Comparison of ENCODE assay signal across 8 mouse cellular contexts in genomic region chr10:79704970-79705360, GRCm38 (mm10). TPM values are rescaled to one million over a fixed set of nuclear protein-coding genes. Genes with fewer than 3 reads are reported as not detected.
DNase-seq lines count a peak whose midpoint lies in the region; ATAC-seq and TF ChIP-seq lines count a peak whose summit lies in the region.

No protein-coding gene starts in this region.

- no peak for TF ChIP-seq EP300 in ES-Bruce4 (IDR thresholded peaks at IDR 0.05; ENCODE audit: insufficient read depth, low read depth, low read length)
- TF ChIP-seq EP300 in liver, embryonic 14.5 days (IDR thresholded peaks at IDR 0.05; ENCODE audit: low read depth), result no peak

- 4% methylated on average over 10 of the region's 10 CpGs for WGBS in heart, embryonic 11.5 days (ENCODE audit: insufficient replicate concordance)
- WGBS in forebrain, embryonic 14.5 days, result 7% methylated on average over 10 of the region's 10 CpGs
- under 1% methylated on average over 10 of the region's 10 CpGs for WGBS in liver, embryonic 14.5 days (ENCODE audit: insufficient replicate concordance)

- peak overlapping the region; percentile 93; the same call in 1 of the 2 replicates for H3K27ac ChIP-seq in heart, embryonic 11.5 days (ENCODE audit: low read depth, low read length)
- no peak overlapping the region for H3K27ac ChIP-seq in ES-Bruce4 (ENCODE audit: insufficient read depth, low read length)
- H3K27ac ChIP-seq in forebrain, embryonic 14.5 days (ENCODE audit: low read depth, low read length), result peak overlapping the region; percentile 6; the same call in 1 of the 2 replicates
- peak overlapping the region; percentile 98 for H3K27ac ChIP-seq in liver, embryonic 14.5 days

- peak overlapping the region; percentile 91 for H3K4me3 ChIP-seq in heart, embryonic 11.5 days (ENCODE audit: low read depth, low read length)
- peak overlapping the region; percentile 76 for H3K4me3 ChIP-seq in ES-Bruce4 (ENCODE audit: low read depth, low read length)
- H3K4me3 ChIP-seq in forebrain, embryonic 14.5 days (ENCODE audit: low read depth, low read length), result peak overlapping the region; percentile 82
- H3K4me3 ChIP-seq in liver, embryonic 14.5 days (ENCODE audit: insufficient read depth in 1 of 2, low read depth in 2 of 2, low read length in 2 of 2), result peak overlapping the region; percentile 86 to 100

- H3K4me2 ChIP-seq in heart, embryonic 11.5 days, result peak overlapping the region; percentile 79
- peak overlapping the region; percentile 87 for H3K4me2 ChIP-seq in forebrain, embryonic 14.5 days (ENCODE audit: low read length)
- H3K4me2 ChIP-seq in liver, embryonic 14.5 days (ENCODE audit: low read depth), result peak overlapping the region; percentile 100

- H3K9me3 ChIP-seq in heart, embryonic 11.5 days (replicated peaks; ENCODE audit: control insufficient read depth, low read length), result no peaks in the 10 kb centered on the region
- H3K9me3 ChIP-seq in ES-Bruce4 (replicated peaks; ENCODE audit: control insufficient read depth, insufficient read depth, low read length, poor library complexity, severe bottlenecking), result no peaks in the 10 kb centered on the region
- H3K9me3 ChIP-seq in forebrain, embryonic 14.5 days (replicated peaks; ENCODE audit: control insufficient read depth, low read length), result no peaks in the 10 kb centered on the region
- H3K9me3 ChIP-seq in liver, embryonic 14.5 days (ENCODE audit: control insufficient read depth, low read length), result no peaks in the 10 kb centered on the region

- peak overlapping the region; percentile 99 for H3K9ac ChIP-seq in heart, embryonic 11.5 days (ENCODE audit: low read depth, low read length)
- peak overlapping the region; percentile 85 for H3K9ac ChIP-seq in ES-Bruce4 (ENCODE audit: low read depth, poor library complexity, severe bottlenecking)
- peak overlapping the region; percentile 95 for H3K9ac ChIP-seq in forebrain, embryonic 14.5 days (ENCODE audit: low read length)
- H3K9ac ChIP-seq in liver, embryonic 14.5 days (replicated peaks), result peak overlapping the region; percentile 97

- H3K27me3 ChIP-seq in heart, embryonic 11.5 days (ENCODE audit: control insufficient read depth, insufficient read depth, low read length), result no peaks in the 10 kb centered on the region
- no peaks in the 10 kb centered on the region for H3K27me3 ChIP-seq in ES-Bruce4 (ENCODE audit: control insufficient read depth, insufficient read depth, low read length, poor library complexity, severe bottlenecking)
- H3K27me3 ChIP-seq in forebrain, embryonic 14.5 days (replicated peaks; ENCODE audit: control insufficient read depth, insufficient read depth, low read length), result no peaks in the 10 kb centered on the region
- H3K27me3 ChIP-seq in liver, embryonic 14.5 days (ENCODE audit: control insufficient read depth, insufficient read depth, low read length), result no peaks in the 10 kb centered on the region

- TF ChIP-seq CTCF in ES-Bruce4 (IDR thresholded peaks at IDR 0.05; ENCODE audit: low read depth, low read length), result no peak
- no peak for TF ChIP-seq CTCF in liver, embryonic 14.5 days (IDR thresholded peaks at IDR 0.05; ENCODE audit: low read depth)

- peaks cover 62% of the 10 kb centered on the region for H3K4me1 ChIP-seq in heart, embryonic 11.5 days (ENCODE audit: control insufficient read depth, insufficient read depth, low read length)
- peaks cover 2% of the 10 kb centered on the region for H3K4me1 ChIP-seq in ES-Bruce4 (ENCODE audit: control insufficient read depth, insufficient read depth, low read length)
- peaks cover 15% of the 10 kb centered on the region for H3K4me1 ChIP-seq in forebrain, embryonic 14.5 days (ENCODE audit: control insufficient read depth, insufficient read depth, low read length)
- peaks cover 24 to 49% of the 10 kb centered on the region in 2 experiments for H3K4me1 ChIP-seq in liver, embryonic 14.5 days (replicated peaks; ENCODE audit: control insufficient read depth in 2 of 2, insufficient read depth in 2 of 2, low read length in 1 of 2)

- peaks cover 8% of the 10 kb centered on the region for H3K36me3 ChIP-seq in heart, embryonic 11.5 days (ENCODE audit: control insufficient read depth, insufficient read depth, low read length)
- peaks cover 5% of the 10 kb centered on the region for H3K36me3 ChIP-seq in ES-Bruce4 (ENCODE audit: control insufficient read depth, insufficient read depth, low read length, poor library complexity, severe bottlenecking)
- H3K36me3 ChIP-seq in forebrain, embryonic 14.5 days (ENCODE audit: control insufficient read depth, insufficient read depth, low read length), result peaks cover 17% of the 10 kb centered on the region
- peaks cover 38% of the 10 kb centered on the region for H3K36me3 ChIP-seq in liver, embryonic 14.5 days (replicated peaks; ENCODE audit: control insufficient read depth, insufficient read depth, low read depth)

- no peak for DNase-seq in heart, adult 11 months
- no peak for DNase-seq in forebrain, embryonic 14.5 days (ENCODE audit: low spot score)
- no peak for DNase-seq in liver, embryonic 14.5 days (ENCODE audit: low read depth in 3 of 3, low spot score in 3 of 3)
- no peak for DNase-seq in right cerebral cortex, postnatal 10 days (ENCODE audit: low spot score in 2 of 2)
- no peak for DNase-seq in embryo, embryonic 10.5 days (ENCODE audit: low spot score)
- DNase-seq in adrenal gland, postnatal 36 days, result no peak

- no peak for TF ChIP-seq POLR2A in ES-Bruce4 (IDR thresholded peaks at IDR 0.05; ENCODE audit: insufficient read depth, low read length)

- ATAC-seq in heart, embryonic 11.5 days (replicated peaks; ENCODE audit: insufficient number of reproducible peaks, low FRiP score, low TSS enrichment), result no peak
- ATAC-seq in forebrain, embryonic 14.5 days, result no peak
- ATAC-seq in liver, embryonic 14.5 days (ENCODE audit: insufficient read depth), result no peak

RNA-seq across cellular contexts. Expression of gene Bsg, which starts 0.7 kb away (rescaled TPM):
- 1,233 and 1,252 TPM in 2 replicates for polyA plus RNA-seq in heart, embryonic 11.5 days (2014; fragmentation: Nextera tagmentation; extraction: Ambion mirVana)
- 445 and 449 TPM in 2 replicates for polyA plus RNA-seq in ES-Bruce4 (2011; ENCODE audit: insufficient read depth, insufficient read length, low read depth, missing spikeins)
- polyA plus RNA-seq in forebrain, embryonic 14.5 days (2014; fragmentation: Nextera tagmentation; extraction: Ambion mirVana), result 725 and 788 TPM in 2 replicates
- polyA plus RNA-seq in liver, embryonic 14.5 days (2012; rRNA removed), result 469 and 579 TPM in 2 replicates
- polyA plus RNA-seq in liver, embryonic 14.5 days (2014; fragmentation: Nextera tagmentation; extraction: Ambion mirVana), result 809 and 828 TPM in 2 replicates
- total RNA-seq in adrenal gland, postnatal 36 days (2021), result 100 to 1,000 TPM; 558 to 568 TPM

RNA-seq across cellular contexts. Expression of gene Hcn2, which starts 11.5 kb away (rescaled TPM):
- polyA plus RNA-seq in heart, embryonic 11.5 days (2014; fragmentation: Nextera tagmentation; extraction: Ambion mirVana), result 0.13 and 0.14 TPM in 2 replicates
- polyA plus RNA-seq in ES-Bruce4 (2011; ENCODE audit: insufficient read depth, insufficient read length, low read depth, missing spikeins), result 7.3 and 8.4 TPM in 2 replicates
- 0.32 and 0.56 TPM in 2 replicates for polyA plus RNA-seq in forebrain, embryonic 14.5 days (2014; fragmentation: Nextera tagmentation; extraction: Ambion mirVana)
- polyA plus RNA-seq in liver, embryonic 14.5 days (2012; rRNA removed), result 0.09 and 0.17 TPM in 2 replicates
- not detected in 2 replicates for polyA plus RNA-seq in liver, embryonic 14.5 days (2014; fragmentation: Nextera tagmentation; extraction: Ambion mirVana)
- 1 to 10 TPM; 4.3 to 6.0 TPM for total RNA-seq in adrenal gland, postnatal 36 days (2021)

RNA-seq across cellular contexts. Expression of gene Gzmm, which starts 16.1 kb away (rescaled TPM):
- 0.40 and 1.0 TPM in 2 replicates for polyA plus RNA-seq in heart, embryonic 11.5 days (2014; fragmentation: Nextera tagmentation; extraction: Ambion mirVana)
- 2.8 and 3.6 TPM in 2 replicates for polyA plus RNA-seq in ES-Bruce4 (2011; ENCODE audit: insufficient read depth, insufficient read length, low read depth, missing spikeins)
- polyA plus RNA-seq in forebrain, embryonic 14.5 days (2014; fragmentation: Nextera tagmentation; extraction: Ambion mirVana), result 1.4 and 1.5 TPM in 2 replicates
- polyA plus RNA-seq in liver, embryonic 14.5 days (2012; rRNA removed), result 0.13 TPM in 2 replicates
- polyA plus RNA-seq in liver, embryonic 14.5 days (2014; fragmentation: Nextera tagmentation; extraction: Ambion mirVana), result not detected in 2 replicates
- 1 to 10 TPM in 1 of 2 experiments, under 1 TPM in 1; 0.86 to 1.0 TPM for total RNA-seq in adrenal gland, postnatal 36 days (2021)

RNA-seq across cellular contexts. Expression of gene Cdc34, which starts 23.0 kb away (rescaled TPM):
- polyA plus RNA-seq in heart, embryonic 11.5 days (2014; fragmentation: Nextera tagmentation; extraction: Ambion mirVana), result 159 and 164 TPM in 2 replicates
- 299 and 319 TPM in 2 replicates for polyA plus RNA-seq in ES-Bruce4 (2011; ENCODE audit: insufficient read depth, insufficient read length, low read depth, missing spikeins)
- 76.0 and 76.9 TPM in 2 replicates for polyA plus RNA-seq in forebrain, embryonic 14.5 days (2014; fragmentation: Nextera tagmentation; extraction: Ambion mirVana)
- 106 and 127 TPM in 2 replicates for polyA plus RNA-seq in liver, embryonic 14.5 days (2012; rRNA removed)
- polyA plus RNA-seq in liver, embryonic 14.5 days (2014; fragmentation: Nextera tagmentation; extraction: Ambion mirVana), result 115 and 124 TPM in 2 replicates
- 10 to 100 TPM; 75.0 to 79.9 TPM for total RNA-seq in adrenal gland, postnatal 36 days (2021)

RNA-seq across cellular contexts. Expression of gene Tpgs1, which starts 35.8 kb away (rescaled TPM):
- polyA plus RNA-seq in heart, embryonic 11.5 days (2014; fragmentation: Nextera tagmentation; extraction: Ambion mirVana), result 47.4 and 48.6 TPM in 2 replicates
- polyA plus RNA-seq in ES-Bruce4 (2011; ENCODE audit: insufficient read depth, insufficient read length, low read depth, missing spikeins), result 11.3 and 14.5 TPM in 2 replicates
- polyA plus RNA-seq in forebrain, embryonic 14.5 days (2014; fragmentation: Nextera tagmentation; extraction: Ambion mirVana), result 101 and 105 TPM in 2 replicates
- 14.3 and 18.7 TPM in 2 replicates for polyA plus RNA-seq in liver, embryonic 14.5 days (2012; rRNA removed)
- polyA plus RNA-seq in liver, embryonic 14.5 days (2014; fragmentation: Nextera tagmentation; extraction: Ambion mirVana), result 24.5 and 25.7 TPM in 2 replicates
- 10 to 100 TPM; 31.6 to 39.0 TPM for total RNA-seq in adrenal gland, postnatal 36 days (2021)
